Mouse (Mus musculus): Measurements from ENCODE around the gene S1pr5. TPM values are rescaled to one million over a fixed set of nuclear protein-coding genes. Genes with fewer than 3 reads are reported as not detected.
A peak's percentile ranks its signal among the peaks of the same experiment; 100 is the strongest.

S1pr5 gene
- polyA plus RNA-seq, 1 experiment from 2014 or later, result 4.7 TPM

DNA sequence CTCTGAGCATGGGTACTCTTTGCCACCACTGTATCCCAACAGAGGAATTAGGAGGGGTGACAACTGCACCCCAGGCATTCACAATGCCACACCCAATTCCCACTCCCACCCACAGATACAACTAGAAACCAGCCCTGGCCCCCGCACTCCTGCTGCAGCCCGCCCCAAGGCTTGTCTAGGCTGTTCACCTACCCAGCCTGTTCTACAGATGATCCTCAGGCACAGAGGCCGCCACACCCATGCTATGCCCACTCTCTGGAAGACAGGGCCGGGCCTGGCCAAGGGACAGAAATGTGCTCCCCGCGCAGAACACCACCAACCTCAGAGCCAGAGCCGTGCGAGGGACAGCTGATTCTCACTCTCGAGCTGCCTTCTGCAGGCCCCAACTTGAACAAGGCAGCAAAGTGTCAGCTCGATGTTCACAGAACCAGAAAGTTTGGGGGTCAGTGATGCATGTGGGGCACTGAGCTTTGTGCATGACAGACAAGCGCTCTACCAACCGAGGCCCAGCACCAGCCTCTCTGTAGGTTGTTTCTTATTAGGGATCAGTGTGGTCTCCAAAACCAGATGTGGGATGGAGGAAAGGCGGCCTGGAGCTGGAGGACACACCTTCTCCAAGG, 3.0 kb upstream of the S1pr5 start:
- TF ChIP-seq EP300 (optimal IDR thresholded peaks at IDR 0.05) (no peak), CTCF (IDR thresholded peaks at IDR 0.05; ENCODE audit: low read depth) (no peak)
- H3K9me3 ChIP-seq (ENCODE audit: control insufficient read depth, low read length), result no peaks in the 10 kb centered on the region
- ATAC-seq (ENCODE audit: low FRiP score, low TSS enrichment), result peak; percentile 40; the same call in 1 of the 2 replicates
- peak overlapping the region; percentile 74 for H3K27ac ChIP-seq (replicated peaks)
- H3K4me1 ChIP-seq (replicated peaks; ENCODE audit: control insufficient read depth, insufficient read depth), result no peaks in the 10 kb centered on the region
- peaks cover 3% of the 10 kb centered on the region; the same call in 1 of the 2 replicates for H3K27me3 ChIP-seq (ENCODE audit: control insufficient read depth, insufficient read depth, low read length)
- DNase-seq (ENCODE audit: low spot score), result no peak
- H3K9ac ChIP-seq (ENCODE audit: low read length), result no peak overlapping the region
- H3K4me3 ChIP-seq (ENCODE audit: low read depth, low read length), result no peak overlapping the region
- 37% methylated on average over 13 of the region's 13 CpGs for WGBS
- no peaks in the 10 kb centered on the region for H3K36me3 ChIP-seq (ENCODE audit: control insufficient read depth, insufficient read depth, low read length)
- H3K4me2 ChIP-seq (replicated peaks; ENCODE audit: low read depth), result no peak overlapping the region

DNA sequence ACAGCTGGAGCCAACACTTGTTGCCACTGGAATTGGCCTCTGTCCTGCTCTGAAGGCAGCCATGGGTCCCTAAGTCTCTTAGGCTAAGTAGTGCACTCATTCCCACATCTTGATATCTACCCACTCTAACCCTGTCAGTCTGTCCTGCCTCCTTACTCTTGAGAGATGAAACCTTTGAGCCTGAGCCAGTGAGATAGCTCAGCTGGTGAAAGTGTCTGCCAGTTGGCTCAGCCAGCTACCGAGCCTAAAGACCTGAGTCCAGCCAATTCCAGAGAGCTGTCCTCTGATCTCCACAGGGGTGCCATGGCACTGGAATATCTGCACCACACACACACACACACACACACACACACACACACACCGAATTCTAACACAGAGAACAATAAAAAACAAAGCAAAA, 2.3 kb upstream of the S1pr5 start:
- Histone ChIP-seq H3K9me3 (ENCODE audit: control insufficient read depth, low read length) (no peaks in the 10 kb centered on the region), H3K4me1 (replicated peaks; ENCODE audit: control insufficient read depth, insufficient read depth) (no peaks in the 10 kb centered on the region), H3K27me3 (ENCODE audit: control insufficient read depth, insufficient read depth, low read length) (peaks cover 3% of the 10 kb centered on the region; the same call in 1 of the 2 replicates), H3K4me3 (ENCODE audit: low read depth, low read length) (no peak overlapping the region), H3K27ac (replicated peaks) (peak overlapping the region; percentile 74), H3K36me3 (ENCODE audit: control insufficient read depth, insufficient read depth, low read length) (no peaks in the 10 kb centered on the region), H3K4me2 (replicated peaks; ENCODE audit: low read depth) (no peak overlapping the region), H3K9ac (ENCODE audit: low read length) (no peak overlapping the region)
- WGBS, result 32% methylated on average over 2 of the region's 2 CpGs
- no peak for TF ChIP-seq CTCF (IDR thresholded peaks at IDR 0.05; ENCODE audit: low read depth)
- no peak for TF ChIP-seq EP300 (optimal IDR thresholded peaks at IDR 0.05)
- ATAC-seq (ENCODE audit: low FRiP score, low TSS enrichment) (no peak), DNase-seq (ENCODE audit: low spot score) (no peak)

DNA sequence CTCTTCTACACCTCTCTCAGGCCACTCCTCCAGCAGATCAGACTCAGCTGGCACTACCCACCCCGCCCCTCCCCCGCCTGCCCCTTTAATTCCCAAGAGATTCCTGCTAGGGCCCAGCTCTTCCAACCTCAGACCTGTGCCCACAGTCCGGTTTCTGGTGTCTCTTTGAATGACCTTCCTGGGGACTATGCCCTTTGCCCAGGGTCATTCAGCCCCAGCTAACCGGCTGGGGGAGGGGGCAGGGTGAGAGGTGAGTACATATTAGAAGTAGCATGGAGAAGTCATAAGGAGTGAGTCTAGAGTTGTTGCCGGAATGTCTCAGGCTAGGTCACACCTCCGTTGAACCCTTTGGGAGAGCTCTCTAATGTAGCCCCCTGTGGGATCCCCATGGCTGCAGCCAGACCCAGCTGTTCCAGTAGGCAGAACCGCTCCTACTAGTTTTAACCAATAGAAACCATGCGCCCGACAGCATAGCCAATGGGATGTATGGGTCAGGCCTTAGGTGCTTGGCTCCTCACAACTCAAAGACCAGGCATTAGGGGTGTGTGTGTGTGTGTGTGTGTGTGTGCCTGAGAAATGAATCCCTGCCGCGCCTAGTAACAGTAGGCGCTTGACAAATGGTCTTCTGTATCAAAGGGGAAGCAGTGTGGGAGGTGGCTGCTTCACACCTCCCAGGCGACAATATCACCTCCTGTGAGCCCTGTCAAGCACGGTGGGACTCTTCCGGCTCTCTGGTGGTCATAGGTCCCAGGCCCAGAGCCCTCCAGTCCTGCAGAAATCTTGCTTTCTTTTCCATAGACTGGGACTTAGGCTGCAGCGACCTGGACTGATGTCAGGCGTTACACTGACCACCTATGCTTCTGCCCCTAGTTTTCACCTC, 1.6 kb upstream of the S1pr5 start:
- TF ChIP-seq CTCF (IDR thresholded peaks at IDR 0.05; ENCODE audit: low read depth) (no peak), EP300 (optimal IDR thresholded peaks at IDR 0.05) (no peak)
- Histone ChIP-seq H3K9ac (ENCODE audit: low read length) (no peak overlapping the region), H3K4me2 (replicated peaks; ENCODE audit: low read depth) (no peak overlapping the region), H3K36me3 (ENCODE audit: control insufficient read depth, insufficient read depth, low read length) (no peaks in the 10 kb centered on the region), H3K27me3 (ENCODE audit: control insufficient read depth, insufficient read depth, low read length) (peaks cover 3% of the 10 kb centered on the region; the same call in 1 of the 2 replicates), H3K27ac (replicated peaks) (peak overlapping the region; percentile 74), H3K4me3 (ENCODE audit: low read depth, low read length) (no peak overlapping the region), H3K9me3 (ENCODE audit: control insufficient read depth, low read length) (no peaks in the 10 kb centered on the region), H3K4me1 (replicated peaks; ENCODE audit: control insufficient read depth, insufficient read depth) (no peaks in the 10 kb centered on the region)
- DNase-seq (ENCODE audit: low spot score), result no peak
- 0 out of 2 replicates have a peak, but pooled peaks have one; percentile 30 for ATAC-seq (ENCODE audit: low FRiP score, low TSS enrichment)
- WGBS, result 24% methylated on average over 17 of the region's 17 CpGs

- DNase-seq (ENCODE audit: low spot score) (no peak), ATAC-seq (ENCODE audit: low FRiP score, low TSS enrichment) (no peak)
- Histone ChIP-seq H3K4me3 (ENCODE audit: low read depth, low read length) (no peak overlapping the region), H3K27me3 (ENCODE audit: control insufficient read depth, insufficient read depth, low read length) (peaks cover 5% of the 10 kb centered on the region), H3K27ac (replicated peaks) (no peak overlapping the region), H3K9me3 (ENCODE audit: control insufficient read depth, low read length) (no peaks in the 10 kb centered on the region), H3K4me1 (replicated peaks; ENCODE audit: control insufficient read depth, insufficient read depth) (no peaks in the 10 kb centered on the region; the same call in 1 of the 2 replicates), H3K36me3 (ENCODE audit: control insufficient read depth, insufficient read depth, low read length) (no peaks in the 10 kb centered on the region), H3K9ac (ENCODE audit: low read length) (no peak overlapping the region), H3K4me2 (replicated peaks; ENCODE audit: low read depth) (no peak overlapping the region)
- TF ChIP-seq EP300 (optimal IDR thresholded peaks at IDR 0.05), result no peak
- TF ChIP-seq CTCF (IDR thresholded peaks at IDR 0.05; ENCODE audit: low read depth), result no peak
- 88% methylated on average over 1 of the region's 1 CpGs for WGBS
Measured at GRCm38 (mm10) chr9:21246342-21246741, 1.9 kb downstream of the S1pr5 start.

GRCm38 (mm10) chr9:21245113-21245487, 3.1 kb downstream of the S1pr5 start:
- ATAC-seq (ENCODE audit: low FRiP score, low TSS enrichment), result no peak
- WGBS, result 3% methylated on average over 16 of the region's 16 CpGs
- TF ChIP-seq EP300 (optimal IDR thresholded peaks at IDR 0.05), result no peak
- no peak for TF ChIP-seq CTCF (IDR thresholded peaks at IDR 0.05; ENCODE audit: low read depth)
- Histone ChIP-seq H3K4me3 (ENCODE audit: low read depth, low read length) (peak overlapping the region; percentile 36), H3K27me3 (ENCODE audit: control insufficient read depth, insufficient read depth, low read length) (peaks cover 5% of the 10 kb centered on the region), H3K9me3 (ENCODE audit: control insufficient read depth, low read length) (no peaks in the 10 kb centered on the region), H3K36me3 (ENCODE audit: control insufficient read depth, insufficient read depth, low read length) (no peaks in the 10 kb centered on the region), H3K9ac (ENCODE audit: low read length) (0 out of 2 replicates have a peak overlapping the region, but pooled peaks have one; percentile 23), H3K4me1 (replicated peaks; ENCODE audit: control insufficient read depth, insufficient read depth) (no peaks in the 10 kb centered on the region; the same call in 1 of the 2 replicates), H3K27ac (replicated peaks) (no peak overlapping the region), H3K4me2 (replicated peaks; ENCODE audit: low read depth) (peak overlapping the region; percentile 70)
- no peak for DNase-seq (ENCODE audit: low spot score)

Measured in stomach, postnatal 0 days (tissue).